Mouse (Mus musculus): ENCODE results near the gene A630076J17Rik.

Gene A630076J17Rik

DNA sequence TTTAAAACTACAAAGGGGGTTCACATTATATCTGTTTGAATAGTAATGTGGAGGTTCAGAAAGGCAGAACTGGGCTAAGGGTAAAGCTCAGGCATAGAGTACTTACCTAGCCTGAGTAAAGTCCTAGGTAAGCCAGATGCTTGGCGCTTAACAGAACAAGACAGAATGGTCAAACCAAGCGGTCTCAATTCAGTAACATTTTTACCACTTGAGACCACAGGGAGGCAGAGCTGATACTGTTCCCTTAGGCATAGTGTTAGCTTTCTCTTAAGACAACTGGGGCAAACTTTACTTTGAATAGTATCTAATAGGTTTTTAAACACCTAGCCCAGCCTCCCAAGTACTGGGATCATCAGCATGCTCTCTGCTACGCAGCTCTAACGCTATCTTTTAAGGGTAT, 45.6 kb downstream of the A630076J17Rik start:
- DNase-seq (ENCODE audit: low spot score) = peak; percentile 30

DNA sequence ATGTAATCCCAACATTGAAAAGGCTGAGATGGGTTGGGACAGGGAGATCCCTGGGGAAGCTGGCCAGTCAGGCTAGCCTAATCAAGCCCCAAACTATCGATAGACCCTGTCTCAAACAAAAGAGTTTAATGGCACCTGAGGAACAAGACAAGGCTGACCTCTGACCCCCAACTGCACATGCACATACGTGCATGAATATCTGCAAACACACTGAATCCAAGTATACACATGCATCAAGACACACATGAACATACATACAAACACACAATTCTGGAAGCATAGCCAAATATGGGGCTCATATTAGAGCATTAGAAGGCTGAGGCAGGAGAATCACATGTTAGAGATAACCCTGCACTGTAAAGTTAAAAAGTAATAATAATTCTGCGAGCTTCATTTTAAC, 46.2 kb downstream of the A630076J17Rik start:
- DNase-seq (ENCODE audit: low spot score) = no peak

GRCm38 (mm10) chr3:107278479-107279269, 48.3 kb downstream of the A630076J17Rik start, which contains the start of gene Lamtor5:
Gene Lamtor5, plus strand, starts transcription at chr3:107278858.
- peak; percentile 79 for DNase-seq (ENCODE audit: low spot score)
